Mouse (Mus musculus) embryonic facial prominence, embryonic 12.5 days (tissue): ENCODE results near the gene Ttyh1. TPM values are rescaled to one million over a fixed set of nuclear protein-coding genes. Genes with fewer than 3 reads are reported as not detected.
A peak's percentile ranks its signal among the peaks of the same experiment; 100 is the strongest.

Experiments
- ATAC-seq: fragments of 200-750 bp; cut with Nextera tagmentation; 2 replicates; pipeline ENCODE4 v1.8.0; 2017; ENCODE audit not compliant: insufficient number of reproducible peaks, insufficient read depth, low FRiP score, low TSS enrichment
- H3K27ac ChIP-seq: fragments of 300-500 bp; sonication (generic); 2 replicates; pipeline ENCODE4 v1.5.1; 2016; ENCODE audit warnings: mild to moderate bottlenecking
- H3K27me3 ChIP-seq: fragments of 300-500 bp; sonication (generic); 2 replicates; pipeline ENCODE4 v1.6.1; 2016; ENCODE audit warnings: mild to moderate bottlenecking, moderate library complexity
- H3K36me3 ChIP-seq: fragments of 300-500 bp; sonication (generic); 2 replicates; pipeline ENCODE4 v1.6.1; 2016; ENCODE audit warnings: mild to moderate bottlenecking
- H3K4me1 ChIP-seq: fragments of 300-500 bp; sonication (generic); 2 replicates; pipeline ENCODE4 v1.6.1; 2016
- H3K4me2 ChIP-seq: fragments of 300-500 bp; sonication (generic); replicated peaks from 2 replicates; pipeline ENCODE4 v1.6.1; 2016; ENCODE audit warnings: mild to moderate bottlenecking, moderate library complexity
- H3K4me3 ChIP-seq: fragments of 300-500 bp; sonication (generic); 2 replicates; pipeline ENCODE4 v1.5.1; 2016; ENCODE audit warnings: mild to moderate bottlenecking
- H3K9ac ChIP-seq: fragments of 300-500 bp; sonication (generic); 2 replicates; pipeline ENCODE4 v1.6.1; 2016; ENCODE audit warnings: mild to moderate bottlenecking, moderate library complexity
- H3K9me3 ChIP-seq: fragments of 300-500 bp; sonication (generic); 2 replicates; pipeline ENCODE4 v1.6.1; 2016; ENCODE audit warnings: mild to moderate bottlenecking, moderate library complexity
- WGBS: fragments of 180-500 bp; shearing (Covaris S2); methylation state at CpG from one replicate; pipeline ENCODE4 v1.1.7; 2016; 5-methylcytosine and 5-hydroxymethylcytosine counted together
- polyA plus RNA-seq: library from polyadenylated mRNA; unstranded; fragments of >200 nt; fragmentation: Nextera tagmentation; extraction: Ambion mirVana; gene quantifications from 2 replicates; pipeline ENCODE4 v1.2.1, GENCODE M21; 2016

Ttyh1 gene
- polyA plus RNA-seq: 10.8 and 16.3 TPM in 2 replicates

DNA sequence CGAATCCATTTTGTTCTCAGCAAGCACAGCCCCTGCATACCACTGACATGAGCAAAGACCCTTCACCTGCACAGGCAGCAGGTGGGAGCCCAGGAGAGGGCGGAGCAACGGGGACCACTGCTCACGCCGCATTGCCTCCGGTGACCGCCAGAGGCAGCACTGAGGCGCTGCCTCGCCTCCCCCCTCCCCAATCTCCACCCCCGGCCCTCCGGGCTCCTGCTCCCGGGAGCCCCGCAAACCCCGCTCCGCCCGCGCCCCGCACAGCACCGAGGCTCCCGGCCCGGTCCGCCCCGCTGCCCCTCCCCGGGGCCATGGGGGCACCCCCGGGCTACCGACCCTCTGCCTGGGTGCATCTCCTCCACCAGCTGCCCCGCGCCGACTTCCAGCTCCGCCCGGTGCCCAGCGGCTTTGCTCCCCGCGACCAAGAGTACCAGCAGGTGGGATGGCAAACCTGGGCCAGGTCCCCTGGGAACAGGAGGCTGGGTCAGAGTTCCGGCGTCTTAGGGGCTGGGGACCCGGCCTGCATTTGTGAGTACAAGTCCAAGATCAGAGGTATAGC, at the start of gene Ttyh1:
Gene Ttyh1 (plus strand): TSS at position 65 of the 559 bp plus-strand sequence.
- H3K27ac ChIP-seq: no peak within 1 kb of the TSS

GRCm38 (mm10) chr7:4071066-4071465, 48.1 kb upstream of the Ttyh1 start:
- WGBS: 85% methylated on average over 6 of the region's 6 CpGs
- no peak overlapping the region for H3K4me2 ChIP-seq
- no peak for ATAC-seq

More for the DNA sequence above, at the start of gene Ttyh1:
- Histone ChIP-seq H3K9ac (peak within 1 kb of the TSS; percentile 53), H3K4me3 (peak within 1 kb of the TSS; percentile 45), H3K36me3 (no peaks in the 10 kb centered on the region), H3K4me1 (peaks cover 13% of the 10 kb centered on the region), H3K4me2 (peak within 1 kb of the TSS; percentile 68), H3K27me3 (peaks cover 26% of the 10 kb centered on the region), H3K9me3 (no peaks in the 10 kb centered on the region)
- ATAC-seq: no peak
- 1% methylated on average over 35 of the region's 37 CpGs for WGBS

GRCm38 (mm10) chr7:4073144-4073543, 46.1 kb upstream of the Ttyh1 start:
- WGBS: 78% methylated on average over 3 of the region's 3 CpGs
- no peaks in the 10 kb centered on the region for H3K27me3 ChIP-seq
- H3K4me1 ChIP-seq: no peaks in the 10 kb centered on the region
- H3K27ac ChIP-seq: no peak overlapping the region
- no peak for ATAC-seq
- H3K4me3 ChIP-seq: no peak overlapping the region
- H3K36me3 ChIP-seq: no peaks in the 10 kb centered on the region
- H3K9me3 ChIP-seq: no peaks in the 10 kb centered on the region
- H3K4me2 ChIP-seq: no peak overlapping the region
- no peak overlapping the region for H3K9ac ChIP-seq

More at GRCm38 (mm10) chr7:4071066-4071465, 48.1 kb upstream of the Ttyh1 start:
- Histone ChIP-seq H3K9ac (no peak overlapping the region), H3K36me3 (no peaks in the 10 kb centered on the region), H3K4me3 (no peak overlapping the region), H3K27me3 (no peaks in the 10 kb centered on the region), H3K27ac (no peak overlapping the region), H3K4me1 (no peaks in the 10 kb centered on the region), H3K9me3 (no peaks in the 10 kb centered on the region)

DNA sequence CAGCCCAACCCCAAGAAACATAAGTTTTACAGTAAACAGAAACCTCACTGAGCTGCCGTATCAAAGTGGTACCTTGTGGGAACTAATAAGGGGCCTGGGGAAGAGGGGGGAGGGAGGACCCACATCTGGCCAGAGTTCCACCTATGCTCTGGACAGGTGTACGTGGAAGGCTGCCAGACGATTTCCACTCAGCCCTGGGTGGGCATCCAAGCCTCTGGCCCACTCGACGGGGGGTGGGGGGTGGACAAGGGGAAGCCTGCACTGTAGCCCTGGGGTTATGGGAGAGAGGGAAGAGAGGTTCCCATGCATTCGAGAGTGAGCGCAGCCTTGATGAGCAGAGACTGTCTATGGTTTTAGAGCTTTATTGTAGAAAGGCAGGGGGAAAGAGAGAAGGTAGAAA, 39.7 kb upstream of the Ttyh1 start:
- no peak for ATAC-seq
- WGBS: 77% methylated on average over 7 of the region's 7 CpGs
- H3K9me3 ChIP-seq: no peaks in the 10 kb centered on the region

DNA sequence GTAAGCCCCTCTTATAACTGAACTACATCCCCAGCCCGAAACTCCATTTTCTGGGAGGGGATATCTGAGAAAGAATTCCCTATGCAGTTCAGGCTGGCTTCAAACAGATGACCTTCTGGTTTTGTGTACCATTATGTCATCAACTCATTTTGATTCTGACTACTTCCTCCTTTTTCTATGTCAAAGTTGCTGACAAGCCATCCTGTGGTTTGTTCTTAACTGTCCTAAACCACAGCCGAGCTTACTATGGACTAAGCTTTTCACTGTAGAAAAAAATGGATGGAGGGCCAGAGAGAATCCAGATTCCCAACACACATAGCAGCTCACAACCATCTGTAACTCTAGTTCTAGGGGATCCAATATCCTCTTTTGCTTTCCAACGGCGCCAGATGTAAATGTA, 38.7 kb upstream of the Ttyh1 start:
- no peak for ATAC-seq
- no peak overlapping the region for H3K4me3 ChIP-seq
- no peaks in the 10 kb centered on the region for H3K4me1 ChIP-seq
- no peak overlapping the region for H3K4me2 ChIP-seq
- no peaks in the 10 kb centered on the region for H3K27me3 ChIP-seq
- no peaks in the 10 kb centered on the region for H3K9me3 ChIP-seq
- no peak overlapping the region for H3K27ac ChIP-seq
- WGBS: 85% methylated on average over 4 of the region's 4 CpGs
- H3K9ac ChIP-seq: no peak overlapping the region
- no peaks in the 10 kb centered on the region for H3K36me3 ChIP-seq

More for the DNA sequence above, 39.7 kb upstream of the Ttyh1 start:
- Histone ChIP-seq H3K4me3 (no peak overlapping the region), H3K27ac (no peak overlapping the region), H3K36me3 (no peaks in the 10 kb centered on the region), H3K27me3 (no peaks in the 10 kb centered on the region), H3K4me1 (no peaks in the 10 kb centered on the region), H3K4me2 (no peak overlapping the region), H3K9ac (no peak overlapping the region)

GRCm38 (mm10) chr7:4081706-4082105, 37.5 kb upstream of the Ttyh1 start:
- Histone ChIP-seq H3K27me3 (no peaks in the 10 kb centered on the region), H3K9me3 (no peaks in the 10 kb centered on the region), H3K27ac (no peak overlapping the region), H3K4me3 (no peak overlapping the region), H3K4me2 (no peak overlapping the region), H3K9ac (no peak overlapping the region), H3K36me3 (no peaks in the 10 kb centered on the region), H3K4me1 (no peaks in the 10 kb centered on the region)
- no peak for ATAC-seq

DNA sequence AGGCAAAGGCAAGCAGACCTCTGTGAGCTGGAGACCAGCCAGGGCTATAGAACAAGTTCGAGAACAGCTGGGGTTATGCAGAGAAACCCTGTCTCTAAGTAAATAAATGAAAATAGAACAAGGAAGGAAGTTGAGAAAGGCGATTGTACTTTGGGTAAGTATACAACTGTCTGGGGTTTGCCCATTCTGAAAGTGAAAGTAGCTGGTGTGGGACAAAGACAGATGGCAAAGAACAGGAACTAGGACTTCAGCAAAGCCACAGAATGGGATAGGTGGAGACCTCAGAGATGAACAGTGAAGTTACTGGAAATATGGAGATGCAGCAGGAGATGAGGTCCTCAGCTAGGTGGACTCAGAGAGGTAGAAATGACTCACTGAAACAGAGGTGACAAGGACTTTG, 36.4 kb upstream of the Ttyh1 start:
- H3K4me3 ChIP-seq: no peak overlapping the region
- no peaks in the 10 kb centered on the region for H3K27me3 ChIP-seq
- no peak overlapping the region for H3K4me2 ChIP-seq
- H3K36me3 ChIP-seq: no peaks in the 10 kb centered on the region
- no peak overlapping the region for H3K9ac ChIP-seq
- H3K27ac ChIP-seq: no peak overlapping the region
- no peaks in the 10 kb centered on the region for H3K4me1 ChIP-seq
- WGBS: 61% methylated on average over 2 of the region's 2 CpGs
- ATAC-seq: no peak
- no peaks in the 10 kb centered on the region for H3K9me3 ChIP-seq

GRCm38 (mm10) chr7:4084161-4084560, 35.0 kb upstream of the Ttyh1 start:
- ATAC-seq: no peak
- H3K27me3 ChIP-seq: no peaks in the 10 kb centered on the region
- whole genome bisulfite sequencing: 69% methylated on average over 6 of the region's 6 CpGs

GRCm38 (mm10) chr7:4085562-4085961, 33.6 kb upstream of the Ttyh1 start:
- Histone ChIP-seq H3K4me3 (no peak overlapping the region), H3K27me3 (no peaks in the 10 kb centered on the region), H3K4me2 (no peak overlapping the region), H3K36me3 (no peaks in the 10 kb centered on the region), H3K4me1 (no peaks in the 10 kb centered on the region), H3K9me3 (no peaks in the 10 kb centered on the region), H3K27ac (no peak overlapping the region), H3K9ac (no peak overlapping the region)
- no peak for ATAC-seq

More at GRCm38 (mm10) chr7:4084161-4084560, 35.0 kb upstream of the Ttyh1 start:
- no peak overlapping the region for H3K27ac ChIP-seq
- no peak overlapping the region for H3K4me2 ChIP-seq
- H3K9ac ChIP-seq: no peak overlapping the region
- no peaks in the 10 kb centered on the region for H3K4me1 ChIP-seq
- no peaks in the 10 kb centered on the region for H3K36me3 ChIP-seq
- no peaks in the 10 kb centered on the region for H3K9me3 ChIP-seq
- H3K4me3 ChIP-seq: no peak overlapping the region

GRCm38 (mm10) chr7:4087238-4087895, 31.8 kb upstream of the Ttyh1 start:
- WGBS: 83% methylated on average over 4 of the region's 4 CpGs
- H3K36me3 ChIP-seq: no peaks in the 10 kb centered on the region

DNA sequence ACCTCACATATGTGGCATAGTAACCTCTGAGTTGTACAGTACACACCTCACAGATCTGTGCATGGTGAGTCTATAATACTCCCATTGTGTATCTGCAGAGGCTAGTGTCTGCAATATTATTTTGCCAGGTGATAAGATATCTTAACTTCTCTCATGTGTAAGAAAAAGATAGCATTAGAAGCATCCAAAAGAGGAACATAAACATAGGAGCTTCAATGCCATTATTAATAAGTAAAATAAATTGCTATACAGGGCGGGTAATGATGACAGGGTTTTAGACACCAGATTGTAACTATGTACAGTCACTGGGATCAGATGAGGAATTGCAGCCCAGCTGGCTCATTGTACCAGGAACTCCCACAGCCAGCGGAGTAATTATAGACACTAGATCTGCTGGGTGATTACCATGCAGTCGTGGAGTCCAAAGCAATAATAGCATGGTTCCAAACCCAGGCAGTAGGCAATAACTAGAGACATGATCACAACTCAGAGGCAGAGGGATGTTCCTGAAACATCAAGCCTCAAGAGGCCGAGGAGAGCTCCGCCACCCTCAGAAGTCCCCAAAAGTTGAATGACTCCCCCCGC, 31.2 kb upstream of the Ttyh1 start:
- WGBS: 77% methylated on average over 6 of the region's 6 CpGs
- H3K27me3 ChIP-seq: no peaks in the 10 kb centered on the region
- H3K9ac ChIP-seq: no peak overlapping the region
- H3K4me3 ChIP-seq: no peak overlapping the region
- H3K36me3 ChIP-seq: no peaks in the 10 kb centered on the region
- no peaks in the 10 kb centered on the region for H3K9me3 ChIP-seq
- no peak overlapping the region for H3K27ac ChIP-seq
- no peak overlapping the region for H3K4me2 ChIP-seq
- no peak for ATAC-seq
- no peaks in the 10 kb centered on the region for H3K4me1 ChIP-seq

More at GRCm38 (mm10) chr7:4087238-4087895, 31.8 kb upstream of the Ttyh1 start:
- Histone ChIP-seq H3K9me3 (no peaks in the 10 kb centered on the region), H3K4me2 (no peak overlapping the region), H3K9ac (no peak overlapping the region), H3K4me1 (no peaks in the 10 kb centered on the region), H3K4me3 (no peak overlapping the region), H3K27ac (no peak overlapping the region), H3K27me3 (no peaks in the 10 kb centered on the region)
- no peak for ATAC-seq

GRCm38 (mm10) chr7:4088679-4089078, 30.5 kb upstream of the Ttyh1 start:
- H3K9me3 ChIP-seq: no peaks in the 10 kb centered on the region
- no peak for ATAC-seq
- H3K36me3 ChIP-seq: no peaks in the 10 kb centered on the region
- 80% methylated on average over 2 of the region's 2 CpGs for WGBS
- no peak overlapping the region for H3K4me3 ChIP-seq
- no peak overlapping the region for H3K4me2 ChIP-seq
- no peaks in the 10 kb centered on the region for H3K4me1 ChIP-seq
- no peak overlapping the region for H3K27ac ChIP-seq
- H3K27me3 ChIP-seq: no peaks in the 10 kb centered on the region
- H3K9ac ChIP-seq: no peak overlapping the region
